ENCODE assay signal across 8 mouse cellular contexts in genomic region chr1:191364477-191364876, GRCm38 (mm10). TPM values are rescaled to one million over a fixed set of nuclear protein-coding genes. Genes with fewer than 3 reads are reported as not detected.
DNase-seq lines count a peak whose midpoint lies in the region; ATAC-seq and TF ChIP-seq lines count a peak whose summit lies in the region.

No protein-coding gene starts in this region.

- DNase-seq in ES-E14 (ENCODE audit: low read depth, low spot score) = peak; percentile 51
- no peak for DNase-seq in left cerebral cortex, postnatal 14 days (ENCODE audit: low spot score in 2 of 2)
- DNase-seq in urinary bladder, postnatal 25 days (ENCODE audit: low spot score) = no peak
- DNase-seq in right cerebral cortex, postnatal 25 days = no peak

- intact Hi-C loops in left cerebral cortex, postnatal 14 days (cut with DNase I) = no loop called here

- H3K9me3 ChIP-seq in intestine, postnatal 0 days (ENCODE audit: control insufficient read depth) = no peaks in the 10 kb centered on the region
- H3K9me3 ChIP-seq in intestine, embryonic 16.5 days (ENCODE audit: control insufficient read depth, low read length) = no peaks in the 10 kb centered on the region
- H3K9me3 ChIP-seq in ES-E14 (ENCODE audit: control insufficient read depth, insufficient read depth, low read depth, low read length) = no peaks in the 10 kb centered on the region

- peak; percentile 75 for TF ChIP-seq CTCF in intestine, postnatal 0 days (IDR thresholded peaks at IDR 0.05; ENCODE audit: low read depth)

- peaks cover 24% of the 10 kb centered on the region for H3K36me3 ChIP-seq in intestine, postnatal 0 days (ENCODE audit: control insufficient read depth, insufficient read depth)
- H3K36me3 ChIP-seq in intestine, embryonic 16.5 days (ENCODE audit: control insufficient read depth, insufficient read depth, low read length) = peaks cover 3% of the 10 kb centered on the region; the same call in 1 of the 2 replicates
- peaks cover 10% of the 10 kb centered on the region for H3K36me3 ChIP-seq in ES-E14 (ENCODE audit: control insufficient read depth, insufficient read depth, low read length, poor library complexity, severe bottlenecking)

- 70% methylated on average over 4 of the region's 4 CpGs for WGBS in intestine, postnatal 0 days
- 72% methylated on average over 4 of the region's 4 CpGs for WGBS in intestine, embryonic 16.5 days

- no peak overlapping the region for H3K4me3 ChIP-seq in intestine, postnatal 0 days (ENCODE audit: low read depth, low read length)
- H3K4me3 ChIP-seq in intestine, embryonic 16.5 days (ENCODE audit: low read length) = no peak overlapping the region
- H3K4me3 ChIP-seq in ES-E14 (ENCODE audit: insufficient read depth in 1 of 2, low read depth in 1 of 2, low read length in 2 of 2, poor library complexity in 1 of 2, severe bottlenecking in 1 of 2) = no peak overlapping the region

- in situ Hi-C loops in ES-E14 (cut with MboI; ENCODE audit: low sequenced_read_pairs in 2 of 2, unreplicated experiment in 2 of 2) = loop anchor here (25.0 kb wide), 2 partner anchors 173 to 448 kb away; partner anchors contain the start of gene Nek2 (in 1 of the 2)

- no peak overlapping the region for H3K4me2 ChIP-seq in intestine, postnatal 0 days (replicated peaks; ENCODE audit: low read depth)
- H3K4me2 ChIP-seq in intestine, embryonic 16.5 days (ENCODE audit: low read depth, low read length) = no peak overlapping the region

- no peak overlapping the region for H3K9ac ChIP-seq in intestine, postnatal 0 days (ENCODE audit: low read depth, low read length)
- no peak overlapping the region for H3K9ac ChIP-seq in intestine, embryonic 16.5 days (ENCODE audit: low read depth, low read length)
- H3K9ac ChIP-seq in ES-E14 (ENCODE audit: insufficient read depth, low read depth, low read length, poor library complexity, severe bottlenecking) = no peak overlapping the region

- ATAC-seq in intestine, postnatal 0 days = no peak
- ATAC-seq in intestine, embryonic 16.5 days = no peak
- peak; percentile 87 for ATAC-seq in common myeloid progenitor, adult 5-6 weeks (replicated peaks; ENCODE audit: low read depth, poor library complexity, severe bottlenecking)
- peak; percentile 60 for ATAC-seq in monocyte, adult 5-6 weeks (replicated peaks; ENCODE audit: insufficient number of reproducible peaks, low FRiP score, low TSS enrichment, poor library complexity, severe bottlenecking)

- no peak overlapping the region for H3K27ac ChIP-seq in intestine, postnatal 0 days (ENCODE audit: low read depth, low read length)
- no peak overlapping the region for H3K27ac ChIP-seq in intestine, embryonic 16.5 days (ENCODE audit: low read length)
- no peak overlapping the region for H3K27ac ChIP-seq in ES-E14 (ENCODE audit: insufficient read depth, low read depth, low read length, poor library complexity, severe bottlenecking)

- no peaks in the 10 kb centered on the region for H3K4me1 ChIP-seq in intestine, postnatal 0 days (replicated peaks; ENCODE audit: control insufficient read depth, insufficient read depth, low read length)
- H3K4me1 ChIP-seq in intestine, embryonic 16.5 days (ENCODE audit: control insufficient read depth, insufficient read depth, low read length) = no peaks in the 10 kb centered on the region
- H3K4me1 ChIP-seq in ES-E14 (ENCODE audit: control insufficient read depth in 2 of 2, insufficient read depth in 2 of 2, low read length in 2 of 2, poor library complexity in 1 of 2) = no peaks in the 10 kb centered on the region

- H3K27me3 ChIP-seq in intestine, postnatal 0 days (replicated peaks; ENCODE audit: control insufficient read depth, insufficient read depth, low read length) = no peaks in the 10 kb centered on the region
- no peaks in the 10 kb centered on the region for H3K27me3 ChIP-seq in intestine, embryonic 16.5 days (replicated peaks; ENCODE audit: control insufficient read depth, insufficient read depth, low read length)

TF ChIP-seq in ES-E14, 5 proteins besides CTCF, POLR2A, EP300 and RAD21:
- TF ChIP-seq HCFC1 (IDR thresholded peaks at IDR 0.05; ENCODE audit: borderline replicate concordance, insufficient read depth, low read length) (no peak), ZC3H11A (IDR thresholded peaks at IDR 0.05; ENCODE audit: borderline replicate concordance, low read depth, low read length) (peak; percentile 15; the same call in 1 of the 2 replicates), MAFK (IDR thresholded peaks at IDR 0.05; ENCODE audit: insufficient read depth, low read depth, low read length) (no peak), ZNF384 (IDR thresholded peaks at IDR 0.05; ENCODE audit: low read depth, low read length) (no peak)

RNA-seq across cellular contexts. Expression of gene Ppp2r5a, which starts 38.6 kb away (rescaled TPM):
- polyA plus RNA-seq in intestine, postnatal 0 days (2015; fragmentation: Nextera tagmentation; extraction: Ambion mirVana) = 28.7 and 31.7 TPM in 2 replicates
- 11.3 and 11.8 TPM in 2 replicates for polyA plus RNA-seq in intestine, embryonic 16.5 days (2015; fragmentation: Nextera tagmentation; extraction: Ambion mirVana)
- total RNA-seq in ES-E14 (2012; rRNA removed) = 47.3 and 47.5 TPM in 2 replicates
- 107 and 115 TPM in 2 replicates for total RNA-seq in common myeloid progenitor, adult 5-6 weeks (2017)
- total RNA-seq in monocyte, adult 5-6 weeks (2017) = 479 to 620 TPM (median 501 TPM) in 3 replicates
- 10 to 100 TPM; 80.3 to 80.7 TPM for total RNA-seq in left cerebral cortex, postnatal 14 days (2021)

RNA-seq across cellular contexts. Expression of gene Tmem206, which starts 38.8 kb away (rescaled TPM):
- 14.6 and 15.4 TPM in 2 replicates for polyA plus RNA-seq in intestine, postnatal 0 days (2015; fragmentation: Nextera tagmentation; extraction: Ambion mirVana)
- polyA plus RNA-seq in intestine, embryonic 16.5 days (2015; fragmentation: Nextera tagmentation; extraction: Ambion mirVana) = 18.2 and 19.3 TPM in 2 replicates
- 9.9 and 12.7 TPM in 2 replicates for total RNA-seq in ES-E14 (2012; rRNA removed)
- total RNA-seq in common myeloid progenitor, adult 5-6 weeks (2017) = 28.1 and 32.6 TPM in 2 replicates
- total RNA-seq in monocyte, adult 5-6 weeks (2017) = 5.8 to 12.5 TPM (median 10.7 TPM) in 3 replicates
- 1 to 10 TPM; 8.6 to 9.2 TPM for total RNA-seq in left cerebral cortex, postnatal 14 days (2021)

RNA-seq across cellular contexts. Expression of gene Nenf, which starts 46.5 kb away (rescaled TPM):
- polyA plus RNA-seq in intestine, postnatal 0 days (2015; fragmentation: Nextera tagmentation; extraction: Ambion mirVana) = 171 and 174 TPM in 2 replicates
- 83.3 and 88.7 TPM in 2 replicates for polyA plus RNA-seq in intestine, embryonic 16.5 days (2015; fragmentation: Nextera tagmentation; extraction: Ambion mirVana)
- total RNA-seq in ES-E14 (2012; rRNA removed) = 31.2 and 50.1 TPM in 2 replicates
- 15.9 and 19.2 TPM in 2 replicates for total RNA-seq in common myeloid progenitor, adult 5-6 weeks (2017)
- 1.9 to 4.4 TPM (median 2.5 TPM) in 3 replicates for total RNA-seq in monocyte, adult 5-6 weeks (2017)
- 10 to 100 TPM; 68.6 to 70.4 TPM for total RNA-seq in left cerebral cortex, postnatal 14 days (2021)

Comparison
In these comparisons a context has a peak if more than half of its experiments do, and no peak if none do; other contexts are left out.
1. ATAC-seq: peak in common myeloid progenitor, adult 5-6 weeks (single experiment) and monocyte, adult 5-6 weeks (single experiment); none in intestine, postnatal 0 days (single experiment) and intestine, embryonic 16.5 days (single experiment).